Mouse (Mus musculus): Measurements from ENCODE around the gene Kctd7. TPM values are rescaled to one million over a fixed set of nuclear protein-coding genes. Genes with fewer than 3 reads are reported as not detected.

The Kctd7 gene
- polyA plus RNA-seq (2016; fragmentation: Nextera tagmentation; extraction: Ambion mirVana), result 7.8 and 8.0 TPM in 2 replicates

- WGBS (ENCODE audit: insufficient replicate concordance), result under 1% methylated on average over 66 of the region's 66 CpGs
- H3K9me3 ChIP-seq (replicated peaks), result no peaks in the 10 kb centered on the region
- H3K36me3 ChIP-seq, result peaks cover 19% of the 10 kb centered on the region
- H3K4me2 ChIP-seq, result peak within 1 kb of the TSS; percentile 93
- peak within 1 kb of the TSS; percentile 89 for H3K9ac ChIP-seq
- peaks cover 33% of the 10 kb centered on the region for H3K4me1 ChIP-seq
- H3K27me3 ChIP-seq (replicated peaks), result peaks cover 13% of the 10 kb centered on the region; the same call in 1 of the 2 replicates
- peak within 1 kb of the TSS; percentile 97 for H3K27ac ChIP-seq
- peak; percentile 92 for ATAC-seq
- H3K4me3 ChIP-seq, result peak within 1 kb of the TSS; percentile 80
Observed at GRCm38 (mm10) chr5:130144334-130145312, at the start of gene Kctd7. Gene Kctd7 (plus strand): TSS chr5:130144861.

GRCm38 (mm10) chr5:130096754-130097153 is 47.9 kb upstream of the Kctd7 start:
- H3K4me1 ChIP-seq, result peaks cover 34% of the 10 kb centered on the region
- peak overlapping the region; percentile 6; the same call in 1 of the 2 replicates for H3K27ac ChIP-seq
- H3K9me3 ChIP-seq (replicated peaks), result no peaks in the 10 kb centered on the region
- no peak overlapping the region for H3K9ac ChIP-seq
- no peak overlapping the region for H3K4me3 ChIP-seq
- peak; percentile 60; the same call in 1 of the 2 replicates for ATAC-seq
- H3K36me3 ChIP-seq, result peaks cover 14% of the 10 kb centered on the region
- 68% methylated on average over 12 of the region's 12 CpGs for WGBS (ENCODE audit: insufficient replicate concordance)
- H3K27me3 ChIP-seq (replicated peaks), result no peaks in the 10 kb centered on the region
- no peak overlapping the region for H3K4me2 ChIP-seq

GRCm38 (mm10) chr5:130097837-130098236 is 46.8 kb upstream of the Kctd7 start:
- Histone ChIP-seq H3K27ac (peak overlapping the region; percentile 6), H3K36me3 (peaks cover 25% of the 10 kb centered on the region), H3K27me3 (replicated peaks) (no peaks in the 10 kb centered on the region), H3K9ac (peak overlapping the region; percentile 58), H3K4me3 (peak overlapping the region; percentile 7), H3K4me1 (peaks cover 26% of the 10 kb centered on the region), H3K9me3 (replicated peaks) (no peaks in the 10 kb centered on the region), H3K4me2 (peak overlapping the region; percentile 58)
- 21% methylated on average over 2 of the region's 2 CpGs for WGBS (ENCODE audit: insufficient replicate concordance)
- ATAC-seq, result peak; percentile 89

GRCm38 (mm10) chr5:130101724-130102123 is 42.9 kb upstream of the Kctd7 start:
- no peak overlapping the region for H3K4me2 ChIP-seq
- peaks cover 21% of the 10 kb centered on the region for H3K4me1 ChIP-seq
- H3K4me3 ChIP-seq, result no peak overlapping the region
- WGBS (ENCODE audit: insufficient replicate concordance), result 90% methylated on average over 17 of the region's 17 CpGs
- H3K9me3 ChIP-seq (replicated peaks), result no peaks in the 10 kb centered on the region
- no peak for ATAC-seq
- no peaks in the 10 kb centered on the region for H3K27me3 ChIP-seq (replicated peaks)
- H3K9ac ChIP-seq, result no peak overlapping the region
- H3K36me3 ChIP-seq, result peaks cover 38% of the 10 kb centered on the region
- no peak overlapping the region for H3K27ac ChIP-seq

- Histone ChIP-seq H3K27ac (no peak overlapping the region), H3K9me3 (replicated peaks) (no peaks in the 10 kb centered on the region), H3K27me3 (replicated peaks) (no peaks in the 10 kb centered on the region), H3K4me3 (no peak overlapping the region), H3K9ac (no peak overlapping the region), H3K36me3 (peaks cover 35% of the 10 kb centered on the region), H3K4me1 (no peaks in the 10 kb centered on the region), H3K4me2 (no peak overlapping the region)
- whole genome bisulfite sequencing (ENCODE audit: insufficient replicate concordance), result 78% methylated on average over 3 of the region's 3 CpGs
- no peak for ATAC-seq
Observed at GRCm38 (mm10) chr5:130109348-130109747, 35.3 kb upstream of the Kctd7 start.

GRCm38 (mm10) chr5:130110632-130111464 is 33.8 kb upstream of the Kctd7 start:
- no peak for ATAC-seq
- whole genome bisulfite sequencing (ENCODE audit: insufficient replicate concordance), result 83% methylated on average over 12 of the region's 12 CpGs
- H3K27ac ChIP-seq, result no peak overlapping the region

GRCm38 (mm10) chr5:130112653-130113052 is 32.0 kb upstream of the Kctd7 start:
- Histone ChIP-seq H3K4me3 (no peak overlapping the region), H3K27ac (no peak overlapping the region), H3K4me2 (no peak overlapping the region), H3K9me3 (replicated peaks) (no peaks in the 10 kb centered on the region), H3K9ac (no peak overlapping the region), H3K36me3 (peaks cover 39% of the 10 kb centered on the region), H3K27me3 (replicated peaks) (no peaks in the 10 kb centered on the region), H3K4me1 (no peaks in the 10 kb centered on the region)
- ATAC-seq, result no peak

More at GRCm38 (mm10) chr5:130110632-130111464, 33.8 kb upstream of the Kctd7 start:
- Histone ChIP-seq H3K4me2 (no peak overlapping the region), H3K4me1 (no peaks in the 10 kb centered on the region), H3K27me3 (replicated peaks) (no peaks in the 10 kb centered on the region), H3K9me3 (replicated peaks) (no peaks in the 10 kb centered on the region), H3K4me3 (no peak overlapping the region), H3K36me3 (peaks cover 35% of the 10 kb centered on the region), H3K9ac (no peak overlapping the region)

- Histone ChIP-seq H3K27me3 (replicated peaks) (no peaks in the 10 kb centered on the region), H3K27ac (no peak overlapping the region), H3K4me3 (no peak overlapping the region), H3K36me3 (peaks cover 19% of the 10 kb centered on the region), H3K4me2 (no peak overlapping the region), H3K9ac (no peak overlapping the region), H3K4me1 (no peaks in the 10 kb centered on the region), H3K9me3 (replicated peaks) (no peaks in the 10 kb centered on the region)
- WGBS (ENCODE audit: insufficient replicate concordance), result 77% methylated on average over 12 of the region's 12 CpGs
- ATAC-seq, result no peak
Observed at GRCm38 (mm10) chr5:130116116-130116515, 28.5 kb upstream of the Kctd7 start.

GRCm38 (mm10) chr5:130116857-130117256 is 27.8 kb upstream of the Kctd7 start:
- Histone ChIP-seq H3K9me3 (replicated peaks) (no peaks in the 10 kb centered on the region), H3K27ac (no peak overlapping the region), H3K4me3 (no peak overlapping the region), H3K36me3 (peaks cover 21% of the 10 kb centered on the region), H3K9ac (no peak overlapping the region), H3K27me3 (replicated peaks) (no peaks in the 10 kb centered on the region), H3K4me2 (no peak overlapping the region), H3K4me1 (no peaks in the 10 kb centered on the region)
- WGBS (ENCODE audit: insufficient replicate concordance), result 87% methylated on average over 7 of the region's 7 CpGs
- ATAC-seq, result no peak

GRCm38 (mm10) chr5:130117932-130118331 is 26.7 kb upstream of the Kctd7 start:
- no peak overlapping the region for H3K4me3 ChIP-seq
- no peaks in the 10 kb centered on the region for H3K4me1 ChIP-seq
- no peaks in the 10 kb centered on the region for H3K27me3 ChIP-seq (replicated peaks)
- H3K4me2 ChIP-seq, result no peak overlapping the region
- no peak overlapping the region for H3K27ac ChIP-seq
- peaks cover 21% of the 10 kb centered on the region for H3K36me3 ChIP-seq
- WGBS (ENCODE audit: insufficient replicate concordance), result 79% methylated on average over 6 of the region's 6 CpGs
- no peaks in the 10 kb centered on the region for H3K9me3 ChIP-seq (replicated peaks)
- H3K9ac ChIP-seq, result no peak overlapping the region
- ATAC-seq, result no peak

GRCm38 (mm10) chr5:130119236-130119635 is 25.4 kb upstream of the Kctd7 start:
- Histone ChIP-seq H3K27me3 (replicated peaks) (no peaks in the 10 kb centered on the region), H3K4me2 (no peak overlapping the region), H3K9me3 (replicated peaks) (no peaks in the 10 kb centered on the region), H3K27ac (no peak overlapping the region), H3K9ac (no peak overlapping the region), H3K4me3 (no peak overlapping the region), H3K4me1 (no peaks in the 10 kb centered on the region), H3K36me3 (peaks cover 20% of the 10 kb centered on the region)
- no peak for ATAC-seq
- WGBS (ENCODE audit: insufficient replicate concordance), result 69% methylated on average over 3 of the region's 3 CpGs

All from liver, embryonic 12.5 days (tissue).